Mouse (Mus musculus): ENCODE data around the gene Pikfyve. TPM values are rescaled to one million over a fixed set of nuclear protein-coding genes. Genes with fewer than 3 reads are reported as not detected.

Gene Pikfyve
- total RNA-seq, 2 experiments from 2014 or later, result 8.5 to 8.9 TPM

DNA sequence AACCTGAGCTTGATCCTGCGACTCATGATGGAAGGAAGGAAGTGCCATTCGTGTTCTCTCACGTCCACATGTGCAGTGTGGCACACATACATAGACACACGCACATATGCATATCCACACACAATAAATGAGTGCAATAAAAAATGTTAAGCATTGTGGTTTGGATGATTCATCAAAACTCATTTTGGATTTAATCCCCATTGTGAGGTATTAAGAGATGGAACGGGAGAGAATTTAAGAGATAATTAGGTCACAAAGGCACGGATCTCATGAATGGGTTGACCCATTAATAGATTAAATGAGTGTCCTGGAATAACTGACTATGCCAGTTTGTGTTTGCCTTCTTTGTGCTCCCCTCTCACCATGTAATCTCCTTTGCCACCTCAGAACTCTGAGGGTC, 95.3 kb downstream of the Pikfyve start, which contains the start of gene Pth2r:
TSS of gene Pth2r (plus strand) at position 301 of the 400 bp plus-strand sequence.
- intact Hi-C loops (cut with DNase I; ENCODE audit: low total_unique reads), result no loop called here
- no peak for DNase-seq

DNA sequence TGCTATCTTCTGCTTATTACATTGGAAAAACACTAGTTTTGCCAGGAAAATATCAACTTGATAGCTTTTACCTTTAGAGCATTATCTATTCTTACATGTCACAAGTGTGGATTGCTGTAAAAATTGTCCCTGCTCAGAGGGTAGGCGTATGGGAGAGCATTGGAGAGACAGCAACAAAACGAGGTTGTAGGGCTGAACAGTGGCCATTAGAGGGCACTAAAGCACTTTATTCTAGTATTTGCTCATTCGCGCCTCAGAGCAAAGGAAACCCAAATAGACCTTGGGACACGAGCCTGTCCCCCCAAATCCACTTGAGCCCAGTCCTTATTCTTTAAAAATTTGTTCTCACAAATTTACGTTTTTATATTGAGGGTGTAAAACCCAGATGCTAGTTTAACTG, 96.3 kb downstream of the Pikfyve start:
- intact Hi-C loops (cut with DNase I; ENCODE audit: low total_unique reads), result no loop called here
- peak; percentile 15 for DNase-seq

DNA sequence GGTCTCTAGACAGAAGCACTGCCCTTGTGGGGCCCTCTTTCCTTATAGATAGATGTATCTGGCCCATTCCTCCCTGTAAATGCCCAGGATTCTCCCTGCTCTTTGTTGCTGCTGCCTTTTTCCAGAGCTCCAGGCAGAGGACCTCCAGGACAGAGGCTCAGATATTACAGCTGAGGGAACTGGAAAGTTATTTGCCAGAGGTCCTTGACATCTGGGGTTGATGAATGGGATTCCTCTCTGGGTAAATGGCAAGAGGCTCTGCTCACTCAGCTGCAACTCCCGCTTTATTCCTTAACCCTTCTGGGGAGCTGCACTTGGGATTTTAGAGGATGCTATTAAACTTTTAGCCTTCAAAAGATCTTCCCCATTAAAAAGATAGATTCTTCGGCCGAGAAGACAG, 122.0 kb downstream of the Pikfyve start:
- intact Hi-C loops (cut with DNase I; ENCODE audit: low total_unique reads), result no loop called here
- DNase-seq, result no peak

DNA sequence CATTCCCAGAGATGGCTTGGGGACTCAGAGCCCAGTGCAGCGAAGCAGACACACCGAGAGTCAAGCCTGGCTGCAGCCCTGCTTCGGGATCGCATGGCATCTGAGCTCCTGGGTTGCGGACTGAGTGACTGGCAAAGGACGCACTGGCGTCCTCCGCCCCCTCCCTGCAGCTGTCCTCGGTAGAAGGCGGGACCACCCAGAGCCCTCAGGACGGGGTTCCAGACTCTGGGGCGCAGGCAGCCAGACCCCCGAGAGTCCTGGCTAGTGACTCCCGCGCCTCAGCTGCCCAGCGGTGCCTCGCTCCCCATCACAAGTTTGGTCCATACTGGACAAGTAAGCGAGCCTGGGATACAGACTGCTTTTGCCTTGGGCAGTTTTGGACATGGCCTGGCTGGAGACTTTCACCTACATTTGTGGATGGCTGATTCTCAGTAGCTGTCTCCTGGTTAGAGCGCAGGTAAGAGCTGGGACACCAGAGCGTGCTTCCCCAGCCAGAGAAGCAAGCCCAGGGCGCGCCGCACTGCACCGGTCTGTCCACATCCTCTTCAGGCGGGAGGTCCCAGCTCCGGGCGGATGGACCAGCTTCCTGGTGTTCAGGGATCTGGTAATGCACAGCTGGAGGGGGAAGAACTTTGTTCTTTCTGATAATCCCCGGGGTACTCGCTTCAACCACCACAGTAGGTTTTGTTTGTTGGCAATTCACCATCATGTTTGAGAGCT, 124.9 kb downstream of the Pikfyve start:
- no peak for DNase-seq
- intact Hi-C loops (cut with DNase I; ENCODE audit: low total_unique reads), result no loop called here

DNA sequence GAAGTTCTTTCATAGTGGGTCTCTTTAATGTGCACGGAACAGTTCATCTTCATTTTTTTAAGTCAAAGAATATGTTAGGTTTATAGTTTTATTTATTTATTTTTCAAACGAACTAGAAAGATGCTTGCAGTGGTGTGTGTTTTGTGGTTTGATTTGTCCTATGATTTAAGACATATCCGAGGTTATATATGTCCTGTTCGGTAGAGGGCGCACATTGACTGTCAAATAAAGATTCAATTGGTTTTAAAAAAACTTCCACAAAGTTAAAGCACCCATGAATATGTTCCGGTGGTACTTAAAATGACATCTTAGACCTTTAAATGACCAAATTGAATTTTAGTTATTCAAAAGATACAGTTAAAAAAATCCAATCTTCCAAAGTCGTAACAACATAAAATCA, 125.6 kb downstream of the Pikfyve start:
- DNase-seq, result no peak
- intact Hi-C loops (cut with DNase I; ENCODE audit: low total_unique reads), result no loop called here

DNA sequence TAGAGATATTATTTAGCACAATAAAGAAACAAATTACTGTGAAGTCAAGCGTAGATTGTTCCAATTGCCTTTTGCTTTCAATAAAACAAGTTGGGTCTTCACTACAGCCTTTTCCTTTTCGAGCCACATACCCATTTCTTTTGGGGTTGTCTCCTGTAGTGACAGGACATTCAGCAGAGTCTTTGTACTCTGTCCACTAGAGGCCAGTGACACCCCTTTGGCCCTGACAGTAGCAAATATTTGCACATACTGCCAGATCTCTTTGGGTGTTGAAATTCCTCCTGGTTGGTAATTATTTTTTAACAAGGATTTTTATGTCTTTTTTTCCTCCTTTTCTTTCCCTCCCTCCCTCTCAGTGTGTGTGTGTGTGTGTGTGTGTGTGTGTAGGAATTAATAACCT, 126.4 kb downstream of the Pikfyve start:
- intact Hi-C loops (cut with DNase I; ENCODE audit: low total_unique reads), result no loop called here
- DNase-seq, result no peak

DNA sequence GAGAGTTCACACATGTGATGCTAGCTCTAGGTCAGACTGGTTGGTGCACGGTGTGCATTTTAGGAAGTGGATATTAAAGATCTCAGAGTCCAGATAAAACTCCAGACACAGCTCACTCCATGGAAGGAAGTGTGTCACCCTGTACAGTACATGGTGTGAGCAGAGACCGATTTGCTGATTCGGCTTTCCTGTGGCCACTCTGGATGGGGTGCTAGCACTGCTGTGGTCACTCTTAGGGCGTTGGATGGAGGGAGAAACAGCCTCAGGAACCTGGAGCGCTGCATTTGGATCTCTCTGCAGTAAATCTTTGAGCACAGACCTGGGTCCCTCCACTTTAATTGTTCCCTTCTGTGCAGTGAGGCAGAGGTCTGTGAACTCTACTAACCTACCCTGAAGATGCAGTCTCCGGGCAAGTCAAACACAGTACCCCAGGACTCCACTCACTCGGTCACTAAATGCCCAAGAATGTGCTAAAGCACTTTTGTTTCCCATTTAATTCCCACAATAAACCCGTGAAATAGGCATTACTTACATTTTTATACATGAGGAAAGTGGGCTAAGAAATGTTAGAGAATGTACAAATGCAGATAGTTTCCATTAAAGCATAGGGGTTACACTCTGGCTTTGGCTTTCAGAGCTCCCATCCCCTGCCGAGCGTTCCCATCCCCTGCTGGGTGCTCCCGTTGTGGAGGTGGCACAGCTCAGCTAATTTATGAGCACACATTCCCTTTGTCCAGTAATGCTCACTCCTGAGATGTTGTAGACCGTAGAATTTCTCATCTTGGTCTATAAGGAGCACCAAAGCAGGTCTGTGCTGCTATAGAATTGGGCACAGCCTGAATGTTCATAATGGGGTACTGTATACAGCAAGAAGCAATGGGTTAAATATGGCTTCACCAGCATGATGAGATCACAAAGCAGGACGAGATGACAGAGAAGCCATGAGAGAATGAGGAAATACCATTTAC, 127.9 kb downstream of the Pikfyve start:
- no peak for DNase-seq
- intact Hi-C loops (cut with DNase I; ENCODE audit: low total_unique reads), result no loop called here

DNA sequence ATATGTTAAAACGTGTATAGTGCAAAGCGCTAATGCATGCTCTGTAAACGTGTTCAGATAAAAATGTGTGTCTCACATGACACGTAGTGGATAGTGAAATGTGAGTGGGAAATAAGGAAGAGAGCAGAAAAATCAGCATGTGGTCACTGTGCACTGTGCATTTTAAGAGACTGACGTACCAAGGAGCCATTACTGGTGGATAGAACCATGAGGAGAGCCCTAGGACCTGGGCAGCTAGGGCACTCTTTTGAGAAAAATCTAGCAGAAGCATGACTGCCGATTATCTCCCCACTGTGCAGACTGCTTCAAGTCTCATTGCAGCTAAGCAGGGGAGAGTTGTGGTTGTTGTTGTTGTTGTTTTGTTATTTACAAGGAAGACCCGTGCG, 128.5 kb downstream of the Pikfyve start:
- DNase-seq, result no peak
- intact Hi-C loops (cut with DNase I; ENCODE audit: low total_unique reads), result no loop called here

Other genes with a start within 250 kb of the Pikfyve start
- gene Plekhm3, start 229.9 kb upstream of the Pikfyve start, total RNA-seq (2021), result 1 to 10 TPM; 3.9 to 5.1 TPM
- gene Akr1cl, start 153.9 kb upstream of the Pikfyve start, total RNA-seq (2021), result not detected
- not detected for gene Cryge, start 135.5 kb upstream of the Pikfyve start, total RNA-seq (2021)
- gene Crygd, start 123.2 kb upstream of the Pikfyve start, total RNA-seq (2021), result not detected
- not detected for gene Crygc, start 113.0 kb upstream of the Pikfyve start, total RNA-seq (2021)
- gene Crygb, start 104.4 kb upstream of the Pikfyve start, total RNA-seq (2021), result not detected
- not detected for gene Cryga, start 83.3 kb upstream of the Pikfyve start, total RNA-seq (2021)
- not detected for gene Gm28845, start 67.1 kb upstream of the Pikfyve start, total RNA-seq (2021)
- gene D630023F18Rik, start 63.5 kb upstream of the Pikfyve start, total RNA-seq (2021), result not detected
- 10 to 100 TPM; 39.9 to 51.1 TPM for gene Idh1, start 183 bp upstream of the Pikfyve start, total RNA-seq (2021)
- not detected for gene Pth2r, start 95.4 kb downstream of the Pikfyve start, total RNA-seq (2021)

Measured in gastrocnemius, postnatal 14 days (tissue).